Mouse (Mus musculus) heart, postnatal 0 days (tissue): Measurements from ENCODE around the gene Hsf5. TPM values are rescaled to one million over a fixed set of nuclear protein-coding genes. Genes with fewer than 3 reads are reported as not detected.

Source experiments
- ATAC-seq: fragments of 200-750 bp; cut with Nextera tagmentation; 2 replicates; pipeline ENCODE4 v1.8.0; 2017; ENCODE audit warnings: low read depth, moderate number of reproducible peaks, moderate library complexity; ENCODE audit not compliant: insufficient read depth
- DNase-seq: peaks from one replicate; pipeline ENCODE4 v3.0.0-alpha.2; 2016; ENCODE audit warnings: low spot score
- H3K27ac ChIP-seq: fragments of 300-500 bp; sonication (generic); 2 replicates; pipeline ENCODE4 v1.5.1; 2014; ENCODE audit warnings: low read depth, mild to moderate bottlenecking
- H3K27me3 ChIP-seq: fragments of 300-500 bp; sonication (generic); 2 replicates; pipeline ENCODE4 v1.6.1; 2014; ENCODE audit warnings: low read length, mixed read lengths; ENCODE audit not compliant: control insufficient read depth, insufficient read depth
- H3K36me3 ChIP-seq: fragments of 300-500 bp; sonication (generic); replicated peaks from 2 replicates; pipeline ENCODE4 v1.6.1; 2014; ENCODE audit warnings: low read length, mixed read lengths; ENCODE audit not compliant: control insufficient read depth, insufficient read depth
- H3K4me1 ChIP-seq: fragments of 300-500 bp; sonication (generic); 2 replicates; pipeline ENCODE4 v1.6.1; 2014; ENCODE audit warnings: antibody characterized with exemption; ENCODE audit not compliant: control insufficient read depth, insufficient read depth
- H3K4me2 ChIP-seq: fragments of 300-500 bp; sonication (generic); 2 replicates; pipeline ENCODE4 v1.6.1; 2014; ENCODE audit warnings: low read depth, mild to moderate bottlenecking, low read length, moderate library complexity
- H3K4me3 ChIP-seq: fragments of 300-500 bp; sonication (generic); 2 replicates; pipeline ENCODE4 v1.5.1; 2014; ENCODE audit warnings: low read depth, low read length
- H3K9ac ChIP-seq: fragments of 300-500 bp; sonication (generic); replicated peaks from 2 replicates; pipeline ENCODE4 v1.6.1; 2014; ENCODE audit warnings: low read depth, low read length, mixed read lengths
- H3K9me3 ChIP-seq: fragments of 300-500 bp; sonication (generic); replicated peaks from 2 replicates; pipeline ENCODE4 v1.6.1; 2016; ENCODE audit warnings: low read length; ENCODE audit not compliant: control insufficient read depth
- CTCF ChIP-seq: IDR thresholded peaks from 2 replicates; pipeline ENCODE4 v1.5.1; 2016; ENCODE audit warnings: antibody characterized with exemption, control low read depth, low read depth
- EP300 ChIP-seq: IDR thresholded peaks from 2 replicates; pipeline ENCODE4 v1.6.1; 2016; ENCODE audit warnings: antibody characterized with exemption, low read depth
- WGBS: fragments of 180-500 bp; shearing (Covaris S2); extraction: QIAGEN DNeasy Blood & Tissue Kit; methylation state at CpG from one replicate; pipeline ENCODE4 v1.1.7; 2014; 5-methylcytosine and 5-hydroxymethylcytosine counted together
- polyA plus RNA-seq: library from polyadenylated mRNA; unstranded; fragments of >200 nt; fragmentation: Nextera tagmentation; extraction: Ambion mirVana; gene quantifications from 2 replicates; pipeline ENCODE4 v1.2.1, GENCODE M21; 2015
- total RNA-seq: library from RNA; depleted of rRNA; stranded (reverse); fragments of >200 nt; gene quantifications from 2 replicates; pipeline ENCODE4 v1.2.3, GENCODE M21; 2014; ENCODE audit warnings: low replicate concordance

Hsf5 gene
- total and polyA plus RNA-seq, 2 experiments from 2014 or later = 0.03 TPM; not detected in 1

- TF ChIP-seq EP300 (no peak), CTCF (no peak)
- Histone ChIP-seq H3K9me3 (no peaks in the 10 kb centered on the region), H3K4me3 (no peak overlapping the region), H3K9ac (no peak overlapping the region), H3K4me1 (peaks cover 10% of the 10 kb centered on the region; the same call in 1 of the 2 replicates), H3K27ac (no peak overlapping the region), H3K36me3 (no peaks in the 10 kb centered on the region), H3K27me3 (no peaks in the 10 kb centered on the region), H3K4me2 (no peak overlapping the region)
- 48% methylated on average over 15 of the region's 15 CpGs for WGBS
- DNase-seq = no peak
- ATAC-seq = no peak
These were observed 70.6 kb downstream of the Hsf5 start for GRCm38 (mm10) chr11:87687246-87688225.

GRCm38 (mm10) chr11:87688478-87689203 is 71.7 kb downstream of the Hsf5 start:
- Histone ChIP-seq H3K9me3 (no peaks in the 10 kb centered on the region), H3K4me1 (peaks cover 10% of the 10 kb centered on the region; the same call in 1 of the 2 replicates), H3K27me3 (no peaks in the 10 kb centered on the region), H3K36me3 (no peaks in the 10 kb centered on the region), H3K4me2 (no peak overlapping the region), H3K27ac (no peak overlapping the region), H3K4me3 (no peak overlapping the region), H3K9ac (no peak overlapping the region)
- TF ChIP-seq EP300 = no peak
- TF ChIP-seq CTCF = no peak
- ATAC-seq = no peak
- WGBS = 81% methylated on average over 11 of the region's 11 CpGs
- DNase-seq = no peak

- Histone ChIP-seq H3K4me3 (no peak overlapping the region), H3K9me3 (no peaks in the 10 kb centered on the region), H3K4me2 (peak overlapping the region; percentile 5; the same call in 1 of the 2 replicates), H3K27me3 (no peaks in the 10 kb centered on the region), H3K9ac (no peak overlapping the region), H3K36me3 (no peaks in the 10 kb centered on the region), H3K27ac (no peak overlapping the region), H3K4me1 (peaks cover 10% of the 10 kb centered on the region; the same call in 1 of the 2 replicates)
- no peak for ATAC-seq
- TF ChIP-seq EP300 (no peak), CTCF (no peak)
- WGBS = 8% methylated on average over 7 of the region's 7 CpGs
- DNase-seq = no peak
These were observed 72.4 kb downstream of the Hsf5 start for GRCm38 (mm10) chr11:87689402-87689808.

- WGBS = 54% methylated on average over 16 of the region's 16 CpGs
- DNase-seq (no peak), ATAC-seq (no peak)
- H3K9ac ChIP-seq = no peak overlapping the region
- TF ChIP-seq EP300 (no peak), CTCF (no peak)
- H3K36me3 ChIP-seq = no peaks in the 10 kb centered on the region
- no peaks in the 10 kb centered on the region for H3K9me3 ChIP-seq
- H3K4me2 ChIP-seq = no peak overlapping the region
- H3K27me3 ChIP-seq = no peaks in the 10 kb centered on the region
- H3K4me3 ChIP-seq = no peak overlapping the region
- H3K4me1 ChIP-seq = peaks cover 10% of the 10 kb centered on the region; the same call in 1 of the 2 replicates
- H3K27ac ChIP-seq = no peak overlapping the region
These were observed 73.2 kb downstream of the Hsf5 start for GRCm38 (mm10) chr11:87690054-87690740.

GRCm38 (mm10) chr11:87697131-87697682 is 80.2 kb downstream of the Hsf5 start:
- DNase-seq (no peak), ATAC-seq (no peak)
- no peak overlapping the region for H3K4me2 ChIP-seq
- H3K9me3 ChIP-seq = no peaks in the 10 kb centered on the region
- H3K9ac ChIP-seq = no peak overlapping the region
- H3K27me3 ChIP-seq = no peaks in the 10 kb centered on the region
- H3K36me3 ChIP-seq = no peaks in the 10 kb centered on the region
- TF ChIP-seq CTCF = no peak
- TF ChIP-seq EP300 = no peak
- no peak overlapping the region for H3K27ac ChIP-seq
- H3K4me3 ChIP-seq = no peak overlapping the region
- 61% methylated on average over 14 of the region's 14 CpGs for WGBS
- no peaks in the 10 kb centered on the region for H3K4me1 ChIP-seq
